Mouse (Mus musculus) kidney, adult 2 months (tissue): ENCODE results near the gene Arhgef7.

Experiments
- CTCF ChIP-seq: fragments of 200-500 bp; conservative IDR thresholded peaks from 2 replicates; pipeline ENCODE4 v1.5.1; 2011; ENCODE audit warnings: low read depth, mild to moderate bottlenecking, control low read depth, low read length, moderate library complexity, mixed read lengths; ENCODE audit not compliant: insufficient read depth, insufficient read length
- POLR2A ChIP-seq: fragments of 200-500 bp; IDR thresholded peaks from one replicate; pipeline ENCODE4 v1.6.1; 2011; ENCODE audit warnings: low read depth, low read length, control low read depth

DNA sequence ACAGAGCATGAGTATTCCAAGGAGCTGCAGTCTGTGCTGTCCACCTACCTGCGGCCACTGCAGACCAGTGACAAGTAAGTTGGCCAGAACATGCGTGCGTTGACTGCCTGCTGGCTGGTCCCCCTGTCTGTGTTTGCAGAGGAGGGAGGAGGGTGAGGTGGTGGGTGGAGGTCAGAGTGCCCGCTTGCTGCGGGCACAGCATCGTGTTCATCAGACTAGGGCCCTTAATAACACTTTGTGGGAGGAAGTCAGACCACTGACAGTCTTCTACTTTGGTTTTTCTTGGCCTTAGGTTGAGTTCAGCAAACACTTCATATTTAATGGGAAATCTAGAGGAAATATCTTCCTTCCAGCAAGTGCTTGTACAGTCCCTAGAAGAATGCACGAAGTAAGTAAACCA is 73.0 kb downstream of the Arhgef7 start:
- TF ChIP-seq CTCF (no peak), POLR2A (no peak)
